Mouse (Mus musculus) liver (tissue): ENCODE measurements around the gene Ppp6r3.

ENCODE experiments used
- DNase-seq: peaks from one replicate; pipeline ENCODE4 v3.0.0-alpha.2; 2020; ENCODE audit warnings: mixed read lengths

The Ppp6r3 gene

GRCm38 (mm10) chr19:3428057-3428830 is 147.3 kb downstream of the Ppp6r3 start:
- DNase-seq = no peak

- DNase-seq = no peak
Measured at GRCm38 (mm10) chr19:3424214-3424613, 151.3 kb downstream of the Ppp6r3 start.

- no peak for DNase-seq
Measured at GRCm38 (mm10) chr19:3422981-3423380, 152.6 kb downstream of the Ppp6r3 start.

DNA sequence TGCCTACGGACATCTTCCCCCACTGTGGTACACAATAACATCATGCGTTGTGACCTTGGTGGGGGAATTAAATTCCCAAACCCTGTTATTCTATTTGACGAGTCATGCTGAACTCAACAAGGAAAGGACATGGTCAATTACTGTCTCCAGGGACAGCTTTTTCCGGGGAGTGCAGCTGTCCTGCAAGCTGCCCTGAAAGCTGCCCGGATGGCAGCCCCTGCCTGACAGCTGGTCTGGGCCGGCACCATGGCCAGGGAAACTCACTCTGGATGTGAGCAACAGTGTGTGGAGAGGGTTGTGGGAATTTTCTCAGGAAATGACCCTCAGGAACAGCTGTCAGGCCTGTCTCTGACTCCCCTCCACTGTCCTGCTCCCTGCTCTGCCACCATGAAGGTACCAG is 153.1 kb downstream of the Ppp6r3 start:
- DNase-seq = no peak

DNA sequence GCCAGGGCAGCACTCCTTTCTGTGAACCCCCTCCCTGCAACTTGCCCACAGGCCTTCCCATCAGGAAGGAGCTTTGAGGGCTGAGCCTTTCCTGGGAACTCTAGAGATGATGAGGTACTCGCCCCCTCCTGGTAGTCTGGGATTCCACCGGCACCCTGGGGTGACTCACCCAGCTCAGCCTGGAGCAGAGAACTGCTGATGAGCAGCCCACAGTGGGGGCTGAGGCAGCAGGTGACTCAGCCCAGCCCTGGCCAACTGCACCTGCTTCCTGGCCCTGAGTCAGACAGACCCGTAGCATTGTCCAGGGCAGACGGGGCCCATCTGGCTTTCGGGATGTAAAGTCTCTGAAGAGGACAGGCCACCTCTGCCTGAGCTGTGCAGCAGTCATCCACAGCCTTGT is 156.3 kb downstream of the Ppp6r3 start:
- DNase-seq = no peak

GRCm38 (mm10) chr19:3414268-3414733 is 161.2 kb downstream of the Ppp6r3 start, which contains the start of gene Gal:
Gene Gal, minus strand, starts transcription at chr19:3414544.
- no peak for DNase-seq

DNA sequence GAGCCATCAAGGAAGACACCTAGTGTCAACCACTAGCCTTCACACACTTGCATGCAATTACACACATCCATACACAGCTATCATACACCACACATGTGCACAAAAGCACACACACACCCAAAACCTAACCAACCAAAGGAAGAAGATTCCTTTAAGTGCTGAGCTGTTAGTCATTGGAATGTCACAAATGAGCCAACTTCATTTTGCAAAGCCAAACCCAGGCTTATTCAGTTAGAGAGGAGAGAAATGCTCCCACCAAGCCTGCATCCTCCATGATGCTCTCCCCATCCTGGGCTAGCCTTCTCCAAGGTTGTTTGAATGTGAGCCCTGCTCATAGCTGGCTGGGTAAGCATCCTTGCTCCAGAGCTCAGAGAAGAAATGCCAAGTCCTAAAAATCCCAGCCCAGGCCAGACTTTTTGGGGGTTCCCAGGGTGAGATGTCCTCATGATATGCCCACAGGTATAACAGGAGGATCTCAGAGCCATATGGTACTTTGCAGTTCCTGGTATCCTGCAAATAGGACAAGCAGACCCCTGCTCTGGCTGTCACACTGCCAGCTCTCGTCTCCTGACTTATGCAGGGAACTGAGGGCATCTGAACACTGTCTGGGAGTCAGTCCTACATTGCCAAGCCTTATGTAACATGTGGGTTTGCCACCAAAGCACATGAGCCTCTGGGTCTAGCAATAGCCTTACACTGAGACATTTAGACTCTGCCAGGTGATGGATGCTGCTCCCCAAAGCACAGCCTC is 169.8 kb downstream of the Ppp6r3 start:
- no peak for DNase-seq
